Mouse (Mus musculus) limb, embryonic 11.5 days (tissue): ENCODE data around the gene Ssu72. TPM values are rescaled to one million over a fixed set of nuclear protein-coding genes. Genes with fewer than 3 reads are reported as not detected.
A peak's percentile ranks its signal among the peaks of the same experiment; 100 is the strongest.

Experiments
- ATAC-seq: fragments of 200-750 bp; cut with Nextera tagmentation; 2 replicates; pipeline ENCODE4 v1.8.0; 2017; ENCODE audit warnings: low read depth; ENCODE audit not compliant: insufficient number of reproducible peaks, low FRiP score, low TSS enrichment
- DNase-seq: peaks from one replicate; pipeline ENCODE4 v3.0.0-alpha.2; 2015; ENCODE audit warnings: low spot score
- H3K27ac ChIP-seq: fragments of 300-500 bp; sonication (generic); replicated peaks from 2 replicates; pipeline ENCODE4 v1.5.1; 2014; ENCODE audit warnings: low read depth, mild to moderate bottlenecking, low read length
- H3K27me3 ChIP-seq: fragments of 300-500 bp; sonication (generic); 2 replicates; pipeline ENCODE4 v1.6.1; 2014; ENCODE audit warnings: mild to moderate bottlenecking, low read length, mixed read lengths; ENCODE audit not compliant: control insufficient read depth, insufficient read depth
- H3K36me3 ChIP-seq: fragments of 300-500 bp; sonication (generic); 2 replicates; pipeline ENCODE4 v1.6.1; 2014; ENCODE audit warnings: mild to moderate bottlenecking, low read length, moderate library complexity, mixed read lengths; ENCODE audit not compliant: control insufficient read depth, insufficient read depth
- H3K4me1 ChIP-seq: fragments of 300-500 bp; sonication (generic); 2 replicates; pipeline ENCODE4 v1.6.1; 2014; ENCODE audit warnings: low read length, mixed read lengths; ENCODE audit not compliant: control insufficient read depth, insufficient read depth
- H3K4me2 ChIP-seq: fragments of 300-500 bp; sonication (generic); 2 replicates; pipeline ENCODE4 v1.6.1; 2014; ENCODE audit warnings: low read depth, mild to moderate bottlenecking, moderate library complexity; ENCODE audit not compliant: severe bottlenecking
- H3K4me3 ChIP-seq: fragments of 300-500 bp; sonication (generic); 2 replicates; pipeline ENCODE4 v1.5.1; 2014; ENCODE audit warnings: low read depth, low read length
- H3K9ac ChIP-seq: fragments of 300-500 bp; sonication (generic); 2 replicates; pipeline ENCODE4 v1.6.1; 2014; ENCODE audit warnings: mild to moderate bottlenecking, low read length
- H3K9me3 ChIP-seq: fragments of 300-500 bp; sonication (generic); 2 replicates; pipeline ENCODE4 v1.6.1; 2016; ENCODE audit warnings: low read length; ENCODE audit not compliant: control insufficient read depth
- WGBS: fragments of 180-500 bp; shearing (Covaris S2); extraction: QIAGEN DNeasy Blood & Tissue Kit; methylation state at CpG from one replicate; pipeline ENCODE4 v1.1.7; 2014; 5-methylcytosine and 5-hydroxymethylcytosine counted together
- polyA plus RNA-seq: library from polyadenylated mRNA; unstranded; fragments of >200 nt; fragmentation: Nextera tagmentation; extraction: Ambion mirVana; gene quantifications from 2 replicates; pipeline ENCODE4 v1.2.1, GENCODE M21; 2014

The Ssu72 gene
- polyA plus RNA-seq, 1 experiment from 2014 or later = 145 TPM

DNA sequence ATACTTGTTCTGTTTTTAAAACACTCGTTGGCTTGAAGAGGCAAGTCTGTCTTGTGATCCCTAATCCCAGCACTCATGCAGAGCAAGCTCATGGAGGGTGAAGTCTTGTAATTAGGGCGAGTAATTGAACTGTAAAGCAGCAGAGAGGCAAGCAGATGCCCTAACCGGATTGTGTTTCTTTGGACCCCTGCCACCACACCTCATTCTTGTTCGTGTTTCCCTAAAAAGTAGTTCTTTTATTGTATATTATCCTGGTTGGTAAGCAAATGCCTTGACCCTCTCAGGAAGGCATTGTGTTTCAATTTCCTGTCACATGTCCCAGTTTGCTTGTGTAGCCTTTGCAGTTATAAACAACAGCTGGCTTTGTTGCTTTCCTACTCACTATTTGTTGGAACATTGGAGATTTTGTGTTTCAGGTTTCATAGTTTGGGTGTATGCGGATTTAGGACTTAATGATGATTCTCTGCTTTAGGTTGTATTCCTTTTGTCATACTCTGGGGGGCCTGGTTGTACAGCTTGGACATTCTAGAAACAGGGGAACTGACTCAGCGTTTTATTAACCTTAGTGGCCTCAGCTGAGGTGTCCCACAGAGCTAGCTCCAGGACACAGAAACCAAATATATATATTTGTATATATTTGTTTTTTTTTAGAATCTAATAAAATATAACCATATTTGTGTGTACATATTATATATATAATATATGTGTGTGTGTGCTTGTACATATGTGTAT lies 6.1 kb downstream of the Ssu72 start:
- Histone ChIP-seq H3K4me2 (no peak overlapping the region), H3K9me3 (no peaks in the 10 kb centered on the region), H3K36me3 (no peaks in the 10 kb centered on the region; the same call in 1 of the 2 replicates), H3K9ac (no peak overlapping the region), H3K4me3 (no peak overlapping the region), H3K27me3 (no peaks in the 10 kb centered on the region), H3K4me1 (no peaks in the 10 kb centered on the region), H3K27ac (peak overlapping the region; percentile 37; the same call in 1 of the 2 replicates)
- 65% methylated on average over 6 of the region's 6 CpGs for WGBS
- ATAC-seq (no peak), DNase-seq (no peak)

DNA sequence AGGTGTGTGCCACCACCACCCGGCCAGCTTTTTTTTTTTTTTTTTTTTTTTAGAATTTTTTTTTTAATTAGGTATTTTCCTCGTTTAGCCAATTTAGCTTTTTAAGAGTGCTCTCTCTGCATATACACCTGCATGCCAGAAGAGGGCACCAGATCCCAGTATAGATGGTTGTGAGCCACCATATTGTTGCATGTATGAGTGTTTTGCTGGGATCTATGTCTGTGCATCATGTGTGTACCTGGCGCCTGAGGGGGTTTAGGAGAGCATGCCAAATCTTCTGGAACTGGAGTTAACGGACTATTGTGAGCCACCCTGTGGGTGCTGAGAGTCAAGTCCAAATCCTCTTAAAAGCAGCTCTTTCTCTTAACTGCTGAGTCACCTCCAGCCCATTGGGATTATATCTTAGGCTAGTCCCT lies 17.1 kb downstream of the Ssu72 start:
- DNase-seq (peak; percentile 36), ATAC-seq (no peak)
- 67% methylated on average over 4 of the region's 4 CpGs for WGBS

DNA sequence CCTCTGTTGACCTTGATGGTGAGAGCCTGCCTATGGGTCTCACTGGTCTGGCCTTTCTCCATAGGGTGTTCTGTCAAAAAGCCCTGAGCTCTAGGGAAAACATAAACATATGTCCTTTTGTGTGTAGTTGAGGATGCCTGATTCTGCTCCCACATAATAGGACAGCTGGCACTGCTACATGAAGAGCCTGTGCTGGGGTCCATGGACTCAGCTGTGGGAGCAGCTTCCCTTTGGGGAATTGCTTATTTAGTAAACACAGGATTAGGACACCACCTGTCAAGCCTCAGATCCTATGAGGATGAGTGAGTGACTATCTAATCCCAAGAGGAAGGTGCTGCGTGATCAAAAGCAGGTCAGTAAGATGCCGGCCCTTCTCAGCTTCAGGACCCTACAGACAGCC lies 23.4 kb downstream of the Ssu72 start:
- 84% methylated on average over 2 of the region's 2 CpGs for WGBS
- peaks cover 3% of the 10 kb centered on the region; the same call in 1 of the 2 replicates for H3K36me3 ChIP-seq
- H3K4me1 ChIP-seq = no peaks in the 10 kb centered on the region
- no peak overlapping the region for H3K9ac ChIP-seq
- no peak overlapping the region for H3K4me2 ChIP-seq
- H3K4me3 ChIP-seq = no peak overlapping the region
- H3K27ac ChIP-seq = no peak overlapping the region
- DNase-seq (no peak), ATAC-seq (no peak)
- no peaks in the 10 kb centered on the region for H3K27me3 ChIP-seq
- no peaks in the 10 kb centered on the region for H3K9me3 ChIP-seq

More for the DNA sequence above, 17.1 kb downstream of the Ssu72 start:
- no peaks in the 10 kb centered on the region for H3K9me3 ChIP-seq
- no peak overlapping the region for H3K4me2 ChIP-seq
- H3K27ac ChIP-seq = no peak overlapping the region
- no peak overlapping the region for H3K4me3 ChIP-seq
- no peaks in the 10 kb centered on the region for H3K27me3 ChIP-seq
- peaks cover 3% of the 10 kb centered on the region; the same call in 1 of the 2 replicates for H3K36me3 ChIP-seq
- no peak overlapping the region for H3K9ac ChIP-seq
- H3K4me1 ChIP-seq = no peaks in the 10 kb centered on the region

DNA sequence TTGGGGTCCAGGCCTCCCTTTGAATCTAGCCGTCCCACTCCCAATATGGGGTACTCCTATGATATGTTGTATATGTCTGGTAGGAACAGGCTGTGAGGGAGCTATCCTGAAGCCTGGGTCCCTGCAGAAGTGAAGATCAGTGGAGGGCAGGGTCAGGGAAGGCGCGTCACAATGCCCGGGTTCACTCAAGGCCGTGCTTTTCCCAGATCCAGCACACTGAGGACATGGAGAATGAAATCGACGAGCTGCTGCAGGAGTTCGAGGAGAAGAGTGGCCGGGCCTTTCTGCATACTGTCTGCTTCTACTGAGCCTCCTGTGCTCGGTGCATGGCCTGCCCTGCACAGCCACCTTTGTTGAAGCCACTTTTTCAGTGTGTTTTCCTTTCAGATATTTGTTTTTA lies 28.7 kb downstream of the Ssu72 start:
- no peak for ATAC-seq

DNA sequence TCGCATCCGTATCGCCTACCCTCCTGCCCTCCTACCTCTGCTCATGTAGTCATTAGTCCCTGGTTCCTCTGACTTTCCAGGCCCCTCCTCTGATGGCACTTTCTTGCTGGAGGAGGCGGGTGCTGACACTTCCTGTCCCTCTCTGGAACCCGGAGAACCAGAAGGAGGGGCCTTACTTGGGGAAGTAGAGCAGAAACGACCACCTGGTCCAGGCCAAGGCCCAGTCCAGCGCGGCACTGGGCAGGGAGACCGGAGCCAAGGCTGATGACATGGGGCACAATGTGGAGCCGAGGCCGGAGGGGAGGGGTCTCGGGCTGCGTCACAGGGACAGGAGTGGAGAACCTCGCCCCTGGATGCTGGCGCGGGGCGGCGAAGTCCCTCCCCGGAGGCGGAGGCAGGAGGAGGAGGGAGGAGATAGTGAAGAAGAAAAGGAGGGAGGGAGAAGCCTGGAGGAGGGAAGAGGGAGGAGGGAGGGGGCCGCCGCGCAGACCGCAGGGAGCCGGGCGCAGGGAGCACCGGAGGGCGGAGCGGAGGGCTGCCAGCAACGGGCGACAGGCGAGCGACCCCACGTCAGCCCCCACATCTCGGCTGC lies 29.8 kb downstream of the Ssu72 start, which contains the start of gene Tmem240:
Tmem240 (plus strand) TSS at position 451 of the 592 bp plus-strand sequence.
- peak; percentile 93 for ATAC-seq
- H3K27ac ChIP-seq = peak within 1 kb of the TSS; percentile 70
- no peaks in the 10 kb centered on the region; the same call in 1 of the 2 replicates for H3K36me3 ChIP-seq
- peak within 1 kb of the TSS; percentile 77 for H3K4me3 ChIP-seq
- H3K27me3 ChIP-seq = no peaks in the 10 kb centered on the region
- H3K9ac ChIP-seq = peak within 1 kb of the TSS; percentile 81
- peak within 1 kb of the TSS; percentile 96 for H3K4me2 ChIP-seq
- peaks cover 7% of the 10 kb centered on the region for H3K4me1 ChIP-seq
- WGBS = under 1% methylated on average over 31 of the region's 35 CpGs
- DNase-seq = peak; percentile 90
- no peaks in the 10 kb centered on the region for H3K9me3 ChIP-seq

More for the DNA sequence above, 28.7 kb downstream of the Ssu72 start:
- no peak overlapping the region for H3K4me3 ChIP-seq
- peaks cover 7% of the 10 kb centered on the region for H3K4me1 ChIP-seq
- no peaks in the 10 kb centered on the region for H3K36me3 ChIP-seq
- WGBS = 87% methylated on average over 10 of the region's 10 CpGs
- no peak overlapping the region for H3K9ac ChIP-seq
- H3K27ac ChIP-seq = no peak overlapping the region
- no peak for DNase-seq
- H3K9me3 ChIP-seq = no peaks in the 10 kb centered on the region
- H3K4me2 ChIP-seq = no peak overlapping the region
- no peaks in the 10 kb centered on the region for H3K27me3 ChIP-seq

DNA sequence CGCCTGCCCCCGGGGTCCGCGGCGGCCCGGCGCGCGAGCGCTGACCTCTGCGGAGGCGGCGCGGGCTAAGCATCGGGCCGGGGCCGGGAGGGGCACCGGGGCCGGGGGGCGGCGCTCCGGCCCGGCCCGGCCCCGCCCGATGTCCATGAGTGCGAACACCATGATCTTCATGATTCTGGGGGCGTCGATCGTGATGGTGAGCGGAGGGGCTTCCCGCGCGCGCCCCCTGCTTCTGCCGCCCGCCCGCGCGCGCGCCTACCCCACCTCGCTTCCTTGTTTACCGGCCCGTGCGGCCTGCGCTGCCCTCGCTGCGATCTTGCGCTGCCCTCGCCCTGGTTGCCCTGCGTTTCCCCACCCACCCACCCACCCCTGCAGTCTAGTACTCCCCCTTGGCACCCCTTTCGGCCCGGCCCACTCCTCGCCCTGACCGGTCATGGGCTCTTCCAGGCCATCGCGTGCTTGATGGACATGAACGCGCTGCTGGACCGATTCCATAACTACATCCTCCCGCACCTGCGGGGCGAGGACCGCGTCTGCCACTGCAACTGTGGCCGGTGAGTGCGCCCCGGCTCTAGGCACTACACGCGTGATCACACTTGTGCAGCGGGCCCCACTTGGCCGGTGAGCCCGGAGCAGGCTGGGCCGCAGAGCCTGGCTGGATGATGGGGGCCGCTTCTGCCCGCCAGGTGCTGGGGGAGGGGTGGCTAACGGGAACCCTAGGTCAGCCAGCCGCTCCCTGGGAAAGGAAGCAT lies 30.5 kb downstream of the Ssu72 start:
- no peaks in the 10 kb centered on the region for H3K9me3 ChIP-seq
- peak overlapping the region; percentile 96 for H3K4me2 ChIP-seq
- H3K27ac ChIP-seq = peak overlapping the region; percentile 70
- peak overlapping the region; percentile 77 for H3K4me3 ChIP-seq
- peaks cover 7% of the 10 kb centered on the region for H3K4me1 ChIP-seq
- peak; percentile 61 for DNase-seq
- H3K9ac ChIP-seq = peak overlapping the region; percentile 81
- peak; percentile 68 for ATAC-seq
- whole genome bisulfite sequencing = 1% methylated on average over 64 of the region's 79 CpGs
- H3K36me3 ChIP-seq = peaks cover under 1% of the 10 kb centered on the region
- H3K27me3 ChIP-seq = no peaks in the 10 kb centered on the region

DNA sequence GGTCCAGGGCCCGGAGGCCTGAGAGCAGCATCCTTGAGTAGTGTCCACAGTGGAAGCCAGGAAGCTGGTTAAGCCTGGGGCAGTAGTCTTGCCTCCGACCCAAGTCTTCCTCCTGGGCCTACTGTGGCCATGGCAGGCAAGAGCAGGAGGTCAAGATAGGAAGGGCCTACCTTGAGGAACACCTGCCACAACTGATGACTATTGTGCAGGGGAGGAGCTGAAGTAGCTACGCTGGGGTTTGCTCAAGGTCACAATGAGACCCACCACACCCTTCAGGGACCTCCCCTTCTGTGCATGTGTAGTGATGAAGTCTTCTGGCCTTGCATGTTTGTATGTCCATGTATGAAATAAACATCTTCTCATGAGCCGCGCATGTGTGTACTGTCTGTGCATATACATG lies 31.2 kb downstream of the Ssu72 start:
- ATAC-seq (no peak), DNase-seq (no peak)
- peaks cover 4% of the 10 kb centered on the region for H3K36me3 ChIP-seq
- H3K9ac ChIP-seq = peak overlapping the region; percentile 81
- no peak overlapping the region for H3K27ac ChIP-seq
- 75% methylated on average over 5 of the region's 5 CpGs for WGBS
- H3K4me1 ChIP-seq = peaks cover 7% of the 10 kb centered on the region
- H3K27me3 ChIP-seq = no peaks in the 10 kb centered on the region
- H3K4me3 ChIP-seq = peak overlapping the region; percentile 77
- H3K4me2 ChIP-seq = peak overlapping the region; percentile 96
- no peaks in the 10 kb centered on the region for H3K9me3 ChIP-seq

DNA sequence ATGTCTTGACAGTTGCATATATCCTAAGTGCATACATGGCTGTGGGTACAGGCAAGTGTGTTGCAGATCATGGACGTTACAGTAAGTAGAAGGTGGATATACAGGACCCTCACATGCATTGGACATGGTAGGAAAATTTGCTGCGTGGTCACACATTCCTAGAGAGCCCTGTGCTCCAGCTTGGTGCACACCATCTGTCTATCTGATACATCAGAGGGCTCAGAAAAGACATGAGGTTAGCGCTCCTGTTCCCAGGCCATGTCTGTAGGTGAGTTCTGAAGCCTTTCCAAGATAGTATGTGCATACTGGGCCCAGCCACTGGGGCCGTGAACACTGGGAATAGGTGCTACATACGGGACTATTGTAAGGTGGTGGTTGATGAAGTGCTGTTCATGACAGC lies 31.8 kb downstream of the Ssu72 start:
- no peak overlapping the region for H3K4me2 ChIP-seq
- no peak overlapping the region for H3K4me3 ChIP-seq
- DNase-seq = no peak
- WGBS = 92% methylated on average over 5 of the region's 5 CpGs
- H3K27ac ChIP-seq = no peak overlapping the region
- H3K9me3 ChIP-seq = no peaks in the 10 kb centered on the region
- no peak overlapping the region for H3K9ac ChIP-seq
- peaks cover 4% of the 10 kb centered on the region for H3K36me3 ChIP-seq
- no peaks in the 10 kb centered on the region for H3K27me3 ChIP-seq
- no peak for ATAC-seq
- H3K4me1 ChIP-seq = peaks cover 7% of the 10 kb centered on the region
